Mouse (Mus musculus) left cerebral cortex, postnatal 14 days (tissue): ENCODE results near the gene Sptbn1. TPM values are rescaled to one million over a fixed set of nuclear protein-coding genes. Genes with fewer than 3 reads are reported as not detected.

Experiments
- DNase-seq, 2 experiments: peaks; one replicate each; pipeline ENCODE4 v3.0.0; 2021 to 2022; ENCODE audit warnings: low spot score in 2 of 2, mixed read lengths in 1 of 2
- intact Hi-C: fragments of 180-260 bp; cut with DNase I; formaldehyde crosslinking; loops from one replicate; pipeline ENCODE4 v1.15.1; 2025
- total RNA-seq, 2 experiments: library from RNA; stranded (reverse); gene quantifications; 2 replicates each; pipeline ENCODE4 v1.2.3; 2021

The Sptbn1 gene
- total RNA-seq, 2 experiments from 2014 or later = 711 to 761 TPM

GRCm38 (mm10) chr11:30182716-30183411 is 85.1 kb downstream of the Sptbn1 start:
- intact Hi-C loops = no loop called here
- DNase-seq = no peak

DNA sequence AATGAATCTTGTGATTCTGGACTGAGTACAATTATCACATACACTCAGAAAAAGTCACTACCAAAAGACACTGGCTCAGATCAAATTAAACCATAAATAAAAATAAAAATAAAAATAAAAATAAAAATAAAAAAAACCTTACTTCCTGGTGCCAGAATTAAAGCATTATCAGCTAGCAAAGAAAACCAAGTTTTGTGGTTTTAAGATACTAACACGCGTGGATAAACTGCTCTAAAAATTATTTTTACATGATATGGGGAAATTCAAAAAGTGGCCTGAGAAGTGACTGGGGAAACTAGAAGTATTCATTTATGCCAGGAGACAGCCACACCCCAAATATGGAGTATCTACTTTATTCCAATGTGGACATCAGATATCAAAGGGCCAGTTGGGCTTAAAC is 89.8 kb downstream of the Sptbn1 start:
- intact Hi-C loops = no loop called here
- DNase-seq = no peak

DNA sequence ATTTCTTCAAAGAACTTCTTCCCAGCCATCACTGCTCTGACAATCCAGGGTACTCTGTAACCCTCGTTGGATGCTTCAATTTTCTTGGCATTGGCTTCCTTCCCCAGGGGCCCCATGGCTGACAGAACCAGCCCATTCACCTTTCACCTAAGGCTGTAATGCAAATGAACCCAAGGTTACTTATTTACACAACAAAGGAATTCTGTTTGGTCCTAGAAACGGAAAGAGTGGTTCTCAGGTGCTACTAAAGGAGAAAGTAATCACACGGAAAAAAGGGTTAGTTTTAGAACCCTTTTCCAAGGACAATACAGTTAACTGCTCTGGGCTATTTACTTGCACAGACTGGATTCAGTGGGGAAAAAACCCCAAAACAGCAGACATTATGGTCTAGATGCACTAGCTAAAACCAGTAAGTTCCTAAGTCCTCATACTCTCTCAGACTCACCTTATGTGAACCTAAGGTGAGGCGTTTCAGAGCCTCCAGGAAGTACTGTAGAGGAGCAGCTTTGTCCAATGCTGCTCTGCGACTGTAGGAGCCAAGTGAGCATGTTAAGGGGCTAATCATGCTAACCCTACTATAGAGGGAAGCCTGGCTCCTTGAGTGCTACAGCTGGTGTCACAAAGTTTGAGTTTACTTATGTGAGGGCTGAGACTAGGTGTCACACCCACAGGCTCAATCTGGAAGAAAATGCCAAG is 90.7 kb downstream of the Sptbn1 start:
- no peak for DNase-seq
- intact Hi-C loops = no loop called here

- no peak for DNase-seq
- intact Hi-C loops = no loop called here
These were observed 91.9 kb downstream of the Sptbn1 start for GRCm38 (mm10) chr11:30176111-30176510.

DNA sequence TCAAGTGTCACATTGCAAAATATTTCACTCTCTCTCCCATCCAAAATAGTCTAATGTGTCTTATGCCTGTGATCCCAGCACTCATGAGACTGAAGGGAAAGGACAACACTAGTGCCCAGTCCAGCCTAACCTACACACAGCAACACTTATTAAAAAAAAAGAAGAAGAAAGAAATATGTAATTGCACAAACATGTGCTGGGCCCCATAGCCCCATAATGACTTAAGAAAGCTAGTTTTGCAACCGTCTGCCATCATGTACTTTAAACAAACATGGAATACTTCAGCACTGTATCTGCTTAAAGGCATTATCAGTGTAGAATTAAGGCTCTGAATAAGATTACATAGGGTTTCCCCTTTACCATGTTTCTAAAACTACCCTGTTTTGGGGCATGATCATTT is 92.4 kb downstream of the Sptbn1 start:
- intact Hi-C loops = no loop called here
- no peak for DNase-seq

- intact Hi-C loops = no loop called here
- DNase-seq = no peak
These were observed 96.3 kb downstream of the Sptbn1 start for GRCm38 (mm10) chr11:30171586-30172178.

DNA sequence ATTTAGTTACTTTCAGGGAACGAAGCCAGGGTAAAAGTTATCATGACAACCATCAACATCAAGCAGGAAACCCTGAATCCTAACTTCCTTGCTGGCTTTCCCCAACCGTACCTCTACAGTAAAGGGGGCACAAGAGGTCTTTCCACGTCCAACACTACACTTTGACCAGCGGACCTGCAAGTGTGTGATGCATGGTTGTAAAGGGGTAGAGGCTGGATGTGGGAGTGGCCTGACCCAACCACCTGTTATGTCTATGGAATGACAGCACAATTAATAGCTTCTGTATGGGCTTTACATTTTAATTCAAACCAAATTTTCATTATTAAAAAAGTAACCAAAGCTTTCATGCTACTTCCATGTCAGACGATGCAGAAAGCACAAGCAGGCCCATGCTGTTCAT is 96.8 kb downstream of the Sptbn1 start:
- no peak for DNase-seq
- intact Hi-C loops = no loop called here

- no peak for DNase-seq
- intact Hi-C loops = no loop called here
These were observed 101.4 kb downstream of the Sptbn1 start for GRCm38 (mm10) chr11:30166551-30166922.

- no peak for DNase-seq
- intact Hi-C loops = no loop called here
These were observed 102.0 kb downstream of the Sptbn1 start for GRCm38 (mm10) chr11:30165861-30166550.

DNA sequence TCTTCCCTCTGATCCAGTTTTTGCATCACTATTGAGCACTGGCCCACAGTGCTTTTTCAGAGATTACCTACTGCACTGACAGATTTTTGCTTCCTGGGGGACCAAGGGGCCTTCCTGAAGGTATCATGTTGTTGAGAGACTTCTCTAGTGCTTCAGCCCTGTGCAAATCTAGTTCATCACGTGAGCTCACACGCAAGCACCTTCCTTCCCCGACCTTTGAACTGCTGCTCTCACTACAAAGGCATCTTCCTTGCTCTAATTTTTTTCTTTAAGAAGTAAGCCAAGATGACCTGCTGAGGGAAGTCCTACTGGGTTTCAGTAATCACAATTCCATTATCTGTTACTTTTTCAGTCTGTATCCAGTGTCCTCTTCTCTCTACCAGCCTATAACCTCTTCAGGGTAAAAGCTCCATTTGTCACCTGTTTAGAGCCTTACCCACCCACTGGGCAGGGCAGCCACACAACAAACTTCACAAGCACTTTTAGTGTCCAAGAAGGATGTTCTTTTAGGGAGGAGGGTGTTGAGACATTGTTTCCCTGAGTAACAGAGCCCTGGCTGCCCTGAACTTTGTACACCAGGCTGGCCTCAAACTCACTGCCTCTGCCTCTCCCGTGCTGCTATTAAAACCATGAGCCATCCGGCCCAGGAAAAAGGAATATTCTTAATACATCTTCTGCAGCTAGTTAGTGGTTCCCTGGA is 103.3 kb downstream of the Sptbn1 start:
- DNase-seq = no peak
- intact Hi-C loops = no loop called here

GRCm38 (mm10) chr11:30163870-30164269 is 104.1 kb downstream of the Sptbn1 start:
- intact Hi-C loops = no loop called here

GRCm38 (mm10) chr11:30163081-30163480 is 104.9 kb downstream of the Sptbn1 start:
- DNase-seq = no peak
- intact Hi-C loops = no loop called here

More at GRCm38 (mm10) chr11:30163870-30164269, 104.1 kb downstream of the Sptbn1 start:
- DNase-seq = no peak

- DNase-seq = no peak
- intact Hi-C loops = no loop called here
These were observed 106.2 kb downstream of the Sptbn1 start for GRCm38 (mm10) chr11:30161744-30162143.

DNA sequence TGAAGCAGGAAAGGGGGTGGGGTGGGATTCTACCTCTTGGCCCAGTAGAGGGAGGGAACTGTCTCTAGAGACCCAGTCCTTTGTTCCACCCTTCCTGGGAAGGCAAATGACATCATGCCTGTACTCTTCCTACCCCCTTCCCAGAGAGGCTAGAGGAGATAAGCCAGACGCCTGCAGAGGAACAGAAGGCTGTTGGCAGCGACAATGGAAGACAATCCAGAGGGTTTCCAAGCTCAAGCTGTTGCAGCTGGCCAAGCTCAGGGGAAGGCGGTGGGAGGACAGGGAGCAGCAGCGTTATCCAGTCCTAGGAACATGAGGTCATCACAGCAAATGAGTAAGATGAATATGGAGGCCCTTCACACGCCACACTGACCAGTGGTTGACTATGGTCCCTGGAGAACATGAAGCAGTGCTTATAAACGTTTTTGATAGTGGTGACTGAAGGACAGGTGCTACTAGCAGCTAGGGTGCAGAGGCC is 106.8 kb downstream of the Sptbn1 start:
- DNase-seq = peak; percentile 30 to 50
- intact Hi-C loops = no loop called here

GRCm38 (mm10) chr11:30160625-30161172 is 107.3 kb downstream of the Sptbn1 start:
- DNase-seq = no peak
- intact Hi-C loops = no loop called here

DNA sequence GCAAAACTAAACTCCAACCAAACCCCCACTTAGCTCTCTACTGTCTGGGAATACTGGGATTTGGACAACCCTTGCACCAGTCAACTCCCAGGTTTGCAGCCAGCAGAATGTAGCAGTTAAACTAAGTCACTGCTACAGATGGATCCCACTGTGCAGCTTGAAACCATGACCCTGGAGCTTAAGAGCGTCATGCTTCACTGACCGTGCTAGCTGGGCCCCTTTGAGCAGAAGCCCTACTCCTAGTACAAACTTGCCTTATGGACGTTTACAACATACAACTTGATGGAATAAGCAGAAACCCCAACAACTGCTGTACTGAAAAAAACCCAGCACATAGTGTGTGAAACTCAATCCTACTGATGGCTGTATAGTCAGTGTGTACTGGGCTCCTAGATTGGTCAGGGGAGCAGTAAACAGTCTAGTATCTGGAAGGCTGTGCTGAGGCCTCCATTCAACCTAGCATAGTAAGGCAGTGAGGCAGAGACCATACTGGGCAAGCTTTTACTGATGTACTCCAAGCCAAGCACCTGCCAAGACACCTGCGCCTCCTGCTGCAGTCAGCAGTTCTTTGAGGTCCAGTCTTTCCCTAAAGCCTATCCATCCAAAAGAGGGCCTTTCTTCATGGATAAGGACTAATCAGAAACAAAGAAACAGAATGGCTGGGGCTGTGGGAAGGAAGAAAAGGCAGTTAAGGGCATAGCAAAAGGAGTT is 108.3 kb downstream of the Sptbn1 start:
- DNase-seq = no peak
- intact Hi-C loops = loop anchor here (10.0 kb wide), 1 partner anchor 105 kb away; the partner anchor contains the start of gene Sptbn1

- DNase-seq = no peak
- intact Hi-C loops = loop anchor here (10.0 kb wide), 1 partner anchor 107 kb away; the partner anchor contains the start of gene Sptbn1
These were observed 109.8 kb downstream of the Sptbn1 start for GRCm38 (mm10) chr11:30158028-30158700.

DNA sequence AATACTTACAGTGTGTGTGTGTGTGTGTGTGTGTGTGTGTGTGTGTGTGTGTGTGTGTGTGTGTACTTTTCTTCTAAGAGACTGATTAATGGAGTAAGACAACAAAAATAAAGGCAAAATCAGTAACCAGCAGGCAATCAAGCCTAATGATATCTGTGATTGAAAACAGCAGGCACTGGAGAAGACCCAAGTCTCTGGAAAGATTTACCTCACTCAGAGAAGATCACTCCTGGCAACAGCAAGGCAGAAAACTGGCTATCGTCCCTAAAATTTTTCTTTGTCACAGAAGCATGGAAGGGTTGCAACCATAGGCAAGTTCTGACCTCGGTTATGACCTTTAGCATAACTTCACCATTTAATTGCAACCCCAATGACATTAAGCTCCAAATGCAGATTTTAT is 112.1 kb downstream of the Sptbn1 start:
- intact Hi-C loops = loop anchor here (10.0 kb wide), 1 partner anchor 109 kb away; the partner anchor contains the start of gene Sptbn1
- no peak for DNase-seq
